Mouse (Mus musculus) liver, adult 2 months (tissue): ENCODE data around the gene Slc6a17.

Experiments
- CTCF ChIP-seq: fragments of 200-500 bp; IDR thresholded peaks from 2 replicates; pipeline ENCODE4 v1.5.1; 2011; ENCODE audit warnings: low read depth, low read length, control low read depth
- POLR2A ChIP-seq: fragments of 200-500 bp; IDR thresholded peaks from 2 replicates; pipeline ENCODE4 v1.6.1; 2011; ENCODE audit warnings: low read length, control low read depth; ENCODE audit not compliant: insufficient read depth; ENCODE audit errors: extremely low read depth

DNA sequence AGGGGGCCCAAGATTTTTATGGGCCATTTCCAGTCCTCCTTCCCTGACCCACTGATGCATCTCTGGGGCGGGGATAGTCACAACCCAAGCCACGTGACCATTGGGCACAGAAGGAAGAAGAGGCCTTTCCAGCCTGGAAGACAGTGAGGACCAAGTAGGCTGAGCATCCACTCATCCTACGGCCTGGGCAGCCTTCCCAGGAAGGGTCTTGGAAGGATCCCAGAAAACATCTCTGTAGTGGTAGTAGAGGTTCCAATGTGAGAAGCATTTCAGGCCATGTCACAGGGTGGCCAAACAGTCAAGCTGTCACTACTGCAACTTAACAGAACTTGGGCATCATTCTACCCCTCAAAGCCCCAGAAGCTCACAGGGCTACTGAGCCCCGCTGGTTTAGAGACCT, 44.8 kb upstream of the Slc6a17 start:
- TF ChIP-seq POLR2A, result no peak
- no peak for TF ChIP-seq CTCF
